Mouse (Mus musculus): ENCODE data around the gene Coq2.

The Coq2 gene

GRCm38 (mm10) chr5:100621876-100622508 lies 52.9 kb downstream of the Coq2 start:
- no peak for DNase-seq (ENCODE audit: low spot score)

GRCm38 (mm10) chr5:100620952-100621351 lies 54.0 kb downstream of the Coq2 start:
- DNase-seq (ENCODE audit: low spot score): no peak

- no peak for DNase-seq (ENCODE audit: low spot score)
Measured at GRCm38 (mm10) chr5:100619586-100620275, 55.2 kb downstream of the Coq2 start.

- no peak for DNase-seq (ENCODE audit: low spot score)
Measured at GRCm38 (mm10) chr5:100613896-100614768, 60.8 kb downstream of the Coq2 start.

GRCm38 (mm10) chr5:100607868-100608267 lies 67.1 kb downstream of the Coq2 start:
- DNase-seq (ENCODE audit: low spot score): no peak

GRCm38 (mm10) chr5:100607090-100607762 lies 67.7 kb downstream of the Coq2 start:
- DNase-seq (ENCODE audit: low spot score): no peak

- peak; percentile 16 for DNase-seq (ENCODE audit: low spot score)
Measured at GRCm38 (mm10) chr5:100605828-100606229, 69.1 kb downstream of the Coq2 start.

Data from ovary, adult 18-20 months (tissue).